10 mouse cellular contexts compared by ENCODE assay signal in genomic region chr7:50205268-50205667, GRCm38 (mm10).
DNase-seq lines count a peak whose midpoint lies in the region; ATAC-seq lines count a peak whose summit lies in the region.
"Had no signal": no experiment of that assay in that cellular context is flagged by ENCODE, and none has a peak within 500 bp of the region (broad histone marks: within the 10 kb centered on the region; RNA-seq: fewer than 3 reads in every experiment).

No protein-coding gene starts in this region.

- peak overlapping the region; percentile 72 for H3K27ac ChIP-seq in heart, embryonic 13.5 days (replicated peaks)
- H3K27ac ChIP-seq in stomach, embryonic 16.5 days (ENCODE audit: low read length): peak overlapping the region; percentile 34

- intact Hi-C loops in left cerebral cortex, postnatal 14 days (cut with DNase I): no loop called here
- intact Hi-C loops in left cerebral cortex, postnatal 10 days (cut with DNase I): no loop called here
- intact Hi-C loops in gastrocnemius, postnatal 14 days (cut with DNase I; ENCODE audit: low total_unique reads): no loop called here

- 11% methylated on average over 2 of the region's 2 CpGs for WGBS in heart, embryonic 13.5 days
- 19% methylated on average over 2 of the region's 2 CpGs for WGBS in stomach, embryonic 16.5 days

- no peaks in the 10 kb centered on the region for H3K36me3 ChIP-seq in heart, embryonic 13.5 days
- H3K36me3 ChIP-seq in stomach, embryonic 16.5 days (ENCODE audit: control insufficient read depth, insufficient read depth, low read length): no peaks in the 10 kb centered on the region

- no peak overlapping the region for H3K4me3 ChIP-seq in heart, embryonic 13.5 days
- H3K4me3 ChIP-seq in stomach, embryonic 16.5 days (replicated peaks; ENCODE audit: low read length): no peak overlapping the region

- H3K4me2 ChIP-seq in heart, embryonic 13.5 days: no peak overlapping the region
- H3K4me2 ChIP-seq in stomach, embryonic 16.5 days (ENCODE audit: low read depth, low read length): 0 out of 2 replicates have a peak overlapping the region, but pooled peaks have one; percentile 5
- H3K4me2 ChIP-seq: midbrain, embryonic 11.5 days had no signal

- H3K9me3 ChIP-seq in heart, embryonic 13.5 days: no peaks in the 10 kb centered on the region
- H3K9me3 ChIP-seq in stomach, embryonic 16.5 days (replicated peaks; ENCODE audit: control insufficient read depth, low read length): no peaks in the 10 kb centered on the region

- peak; percentile 32 to 56 for DNase-seq in left cerebral cortex, postnatal 14 days (ENCODE audit: low spot score in 2 of 2)
- DNase-seq in left cerebral cortex, postnatal 10 days (ENCODE audit: extremely low spot score in 1 of 2, low spot score in 2 of 2): no peak
- peak; percentile 3 for DNase-seq in kidney, postnatal 14 days
- DNase-seq in urinary bladder, adult 2 months (ENCODE audit: low spot score): no peak
- DNase-seq in gastrocnemius, postnatal 14 days: no peak
- DNase-seq in cerebellum, postnatal 25 days: no peak
- DNase-seq: thymus, postnatal 36 days had no signal

- H3K9ac ChIP-seq in heart, embryonic 13.5 days: no peak overlapping the region
- no peak overlapping the region for H3K9ac ChIP-seq in stomach, embryonic 16.5 days (ENCODE audit: low read length)

- peaks cover 14% of the 10 kb centered on the region for H3K4me1 ChIP-seq in heart, embryonic 13.5 days
- peaks cover 4% of the 10 kb centered on the region; the same call in 1 of the 2 replicates for H3K4me1 ChIP-seq in stomach, embryonic 16.5 days (ENCODE audit: control insufficient read depth, insufficient read depth, low read length)

- ATAC-seq in heart, embryonic 13.5 days (ENCODE audit: extremely low read depth, insufficient number of reproducible peaks, low FRiP score, low TSS enrichment): peak; percentile 68
- ATAC-seq in stomach, embryonic 16.5 days (ENCODE audit: insufficient read depth, low FRiP score): peak; percentile 93

- no peaks in the 10 kb centered on the region for H3K27me3 ChIP-seq in heart, embryonic 13.5 days (replicated peaks)
- H3K27me3 ChIP-seq in stomach, embryonic 16.5 days (ENCODE audit: control insufficient read depth, insufficient read depth, low read length): no peaks in the 10 kb centered on the region

Comparison
In these comparisons a context has a peak if more than half of its experiments do, and no peak if none do; other contexts are left out.
1. DNase-seq: peak in left cerebral cortex, postnatal 14 days (2 of 2) and kidney, postnatal 14 days (single experiment); none in left cerebral cortex, postnatal 10 days (0 of 2), urinary bladder, adult 2 months (single experiment), gastrocnemius, postnatal 14 days (single experiment) and cerebellum, postnatal 25 days (0 of 2).